Mouse (Mus musculus) left cerebral cortex, adult 11 months (tissue): ENCODE results near the gene Ssna1.

Experiments used
- DNase-seq: peaks from one replicate; pipeline ENCODE4 v3.0.0; 2022; ENCODE audit warnings: low spot score

The Ssna1 gene

DNA sequence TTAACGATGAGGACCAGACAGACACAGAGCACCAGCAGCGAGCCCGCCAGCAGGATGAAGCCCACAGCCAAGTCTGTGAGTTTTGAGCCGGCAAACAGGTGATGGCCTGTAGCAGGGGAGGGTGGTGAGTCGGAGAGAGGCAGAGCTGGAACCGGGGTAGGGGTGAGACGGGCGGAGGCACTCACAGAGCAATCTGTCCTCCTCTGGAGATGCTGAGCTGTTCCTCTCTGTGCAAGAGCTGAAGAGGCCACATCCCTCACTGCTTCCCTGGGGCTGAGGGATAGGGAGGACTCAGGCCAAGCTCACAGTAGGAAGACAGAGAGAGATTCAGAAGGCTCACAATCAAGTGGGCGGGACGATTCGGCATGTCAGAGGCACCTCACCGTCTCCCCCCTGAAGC lies 41.2 kb downstream of the Ssna1 start:
- no peak for DNase-seq

DNA sequence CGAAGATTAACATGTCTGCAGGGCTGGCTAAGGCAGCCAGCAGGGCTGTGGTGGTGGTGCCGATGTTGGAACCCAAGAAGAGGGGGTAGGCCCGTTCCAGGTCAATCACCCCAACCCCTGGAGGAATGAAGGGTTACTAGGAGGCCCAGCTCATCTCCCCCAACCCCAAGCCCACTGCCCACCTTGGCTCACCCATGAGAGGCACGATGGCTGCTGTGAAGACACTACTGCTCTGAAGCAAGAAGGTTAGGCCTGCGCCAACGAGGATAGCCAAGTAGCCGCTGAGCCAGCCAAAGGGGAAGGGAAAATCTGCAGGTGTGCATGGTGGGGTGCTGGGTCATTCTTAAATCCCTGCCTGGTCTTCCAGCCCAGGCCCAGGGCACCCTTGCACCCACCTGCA lies 41.7 kb downstream of the Ssna1 start:
- no peak for DNase-seq

DNA sequence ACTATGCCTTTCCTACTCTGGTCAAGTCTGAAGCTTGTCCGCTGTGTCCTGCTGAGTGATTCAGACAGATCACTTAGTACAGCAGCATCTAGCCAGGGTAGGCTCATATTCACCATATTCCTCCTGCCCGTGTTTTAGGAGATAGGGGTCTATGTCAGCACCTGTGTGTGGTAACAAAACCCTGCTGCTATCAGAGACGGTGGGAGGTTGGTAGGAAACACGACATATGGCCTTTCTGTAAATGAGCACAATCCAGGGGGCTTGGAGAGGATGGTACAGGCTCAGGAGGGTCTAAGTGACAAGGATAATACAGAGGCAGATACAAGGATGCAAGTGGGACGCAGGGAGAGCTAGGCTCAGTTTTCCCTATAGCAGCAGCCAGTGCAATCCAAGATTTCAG lies 42.7 kb downstream of the Ssna1 start:
- no peak for DNase-seq

DNA sequence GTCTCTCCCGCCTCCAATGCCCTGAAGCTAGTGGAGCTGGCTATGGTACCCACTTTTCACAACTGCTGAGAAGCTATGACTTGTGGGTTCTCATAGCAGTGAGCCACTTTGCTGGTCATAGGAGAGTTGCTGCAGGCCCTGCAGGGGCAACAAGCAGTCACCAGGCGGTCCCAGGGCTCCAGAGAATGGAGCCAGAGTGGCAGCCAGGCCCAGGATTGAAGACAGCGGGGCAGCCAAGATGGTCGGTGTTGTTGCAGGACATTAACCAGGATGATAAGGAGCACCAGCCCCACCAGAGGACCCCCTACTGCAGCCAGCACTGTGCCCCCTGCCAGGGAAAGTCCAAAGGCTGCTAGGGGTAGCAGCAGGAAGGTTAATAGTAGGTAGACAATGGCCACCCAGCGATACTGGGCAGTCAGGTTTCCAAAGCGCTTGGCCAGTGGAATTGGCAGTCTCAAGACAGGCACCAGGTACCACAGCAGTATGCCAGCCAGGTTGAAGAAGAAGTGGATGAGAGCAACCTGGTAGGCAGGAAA lies 43.2 kb downstream of the Ssna1 start:
- no peak for DNase-seq

DNA sequence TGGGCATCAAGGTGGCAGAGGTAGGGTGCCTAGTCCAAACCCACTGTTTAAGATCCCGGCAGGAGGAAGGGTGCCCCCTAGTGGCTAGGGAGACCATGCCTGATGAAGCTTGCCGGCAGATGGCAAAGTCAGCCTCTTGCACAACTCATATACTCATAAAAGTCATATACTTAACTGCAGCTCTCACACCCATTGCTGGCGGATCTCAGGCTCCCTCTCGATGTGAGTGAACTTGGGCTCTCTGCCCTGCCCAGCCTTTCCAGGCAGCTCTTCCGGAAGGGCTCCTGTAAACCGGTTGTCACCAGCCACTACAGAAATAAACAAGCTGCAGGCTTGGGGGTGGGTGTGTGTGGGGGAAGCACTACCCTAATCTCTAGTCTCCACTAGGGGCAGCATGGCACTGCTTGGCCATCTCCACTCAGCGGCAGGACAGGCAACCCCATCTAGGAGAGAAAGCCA lies 43.8 kb downstream of the Ssna1 start:
- DNase-seq = peak; percentile 86

DNA sequence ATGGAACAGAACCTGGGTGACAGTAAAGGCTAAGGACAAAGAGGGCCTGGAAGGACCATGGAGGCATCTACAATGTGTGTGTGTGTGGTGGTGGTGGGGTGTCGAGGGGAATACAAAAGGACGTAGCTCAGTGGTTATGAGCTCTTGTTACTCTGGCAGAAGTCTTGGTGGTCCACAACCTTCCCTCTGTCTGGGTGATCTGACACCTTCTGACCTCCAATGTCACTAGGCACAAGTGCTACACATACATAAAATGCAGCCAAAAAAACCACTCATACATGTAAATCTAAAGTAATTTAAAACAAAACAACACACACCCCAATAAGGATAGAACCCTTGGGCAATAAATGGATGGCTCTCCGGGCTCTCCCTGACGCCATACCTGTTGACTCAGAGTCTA lies 44.8 kb downstream of the Ssna1 start:
- DNase-seq = no peak

DNA sequence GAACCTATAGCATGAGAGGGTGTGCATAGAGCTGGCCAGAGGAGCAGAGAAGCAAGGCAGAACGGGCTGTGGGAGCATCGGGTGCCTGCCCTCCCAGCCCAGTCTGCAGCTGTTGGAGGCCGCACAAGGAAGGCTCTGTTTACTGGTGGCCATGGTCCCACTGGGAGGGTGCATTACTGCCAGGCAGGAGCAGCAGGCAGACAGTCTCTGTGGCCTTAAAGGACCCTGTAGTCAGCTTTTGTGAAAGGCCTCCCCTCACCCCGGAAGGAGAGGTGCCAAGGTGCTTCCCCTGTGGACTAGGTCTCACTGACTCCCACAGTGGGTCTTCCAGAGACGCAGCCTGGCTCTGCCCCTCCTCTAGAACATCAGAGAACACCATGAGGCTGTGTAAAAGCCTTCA lies 45.4 kb downstream of the Ssna1 start:
- DNase-seq = peak; percentile 65

DNA sequence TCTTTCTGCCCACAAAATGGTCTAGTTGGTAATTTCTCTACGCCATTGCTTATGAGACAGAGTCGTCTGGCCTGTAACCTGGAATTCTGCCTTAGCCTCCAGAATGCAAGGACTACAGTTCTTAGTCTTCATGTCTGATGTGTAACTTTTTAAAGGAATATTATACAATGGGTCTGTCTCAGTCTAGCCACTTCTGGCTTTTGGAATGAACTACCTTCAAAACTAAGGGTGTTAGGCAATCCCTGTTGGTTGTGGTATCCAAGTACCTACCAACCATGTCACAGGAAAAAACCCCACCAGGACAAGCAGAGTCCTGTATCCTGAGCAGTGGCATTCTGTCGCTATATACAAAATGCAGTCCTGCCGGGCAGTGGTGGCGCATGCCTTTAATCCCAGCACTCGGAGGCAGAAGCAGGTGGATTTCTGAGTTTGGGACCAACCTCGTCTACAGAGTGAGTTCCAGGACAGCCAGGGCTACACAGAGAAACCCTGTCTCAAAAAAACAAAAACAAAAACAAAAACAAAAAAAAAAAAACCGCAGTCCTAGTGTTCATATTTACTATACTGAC lies 46.3 kb downstream of the Ssna1 start:
- no peak for DNase-seq

DNA sequence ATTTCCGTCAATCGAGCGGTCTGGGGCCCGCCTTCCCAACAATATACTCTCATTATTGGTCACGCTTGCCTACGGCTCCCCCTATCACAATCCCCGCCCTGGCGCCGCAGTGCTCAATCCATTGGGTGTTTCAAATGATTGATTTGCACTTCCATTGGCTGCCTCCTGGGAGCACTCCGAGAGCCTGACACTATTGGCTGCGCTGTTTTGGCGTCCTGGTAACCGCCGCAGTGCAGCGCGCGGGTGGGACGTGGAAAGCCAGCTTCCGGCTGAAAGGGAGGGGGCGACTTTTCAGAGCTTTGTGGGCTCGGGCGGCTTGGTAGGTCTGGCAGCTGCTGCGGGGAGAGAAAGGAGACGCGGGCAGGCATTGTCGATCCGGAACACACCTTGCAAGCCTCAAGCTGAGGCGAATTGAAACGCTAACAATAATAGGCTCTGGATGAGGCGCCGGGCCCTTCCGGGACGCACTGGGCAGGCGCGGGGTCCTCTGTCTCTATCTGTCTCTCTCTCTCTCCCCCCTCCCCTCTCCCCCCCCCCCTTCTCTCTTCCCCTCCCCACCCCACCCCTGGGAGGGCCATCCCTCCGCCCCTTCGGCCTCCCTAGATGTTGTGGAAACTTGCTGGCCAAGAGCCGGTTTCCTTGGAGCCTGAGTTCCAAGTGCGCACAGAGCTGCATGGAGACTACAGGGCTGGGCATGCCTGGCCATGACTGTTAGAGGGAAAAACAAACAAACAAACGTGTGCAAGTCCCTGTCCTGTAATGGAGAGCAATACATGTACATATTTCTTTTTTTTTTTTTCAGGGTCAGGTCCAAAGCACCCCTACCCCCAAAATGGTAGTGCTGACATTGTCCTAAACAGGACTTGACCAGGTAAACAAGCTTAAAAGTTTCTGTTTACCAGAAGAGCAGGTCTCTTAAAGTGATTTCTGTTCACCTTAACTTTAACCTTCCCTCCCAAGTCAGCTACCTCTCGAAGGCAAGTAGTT lies 47.2 kb downstream of the Ssna1 start:
- peak; percentile 100 for DNase-seq

DNA sequence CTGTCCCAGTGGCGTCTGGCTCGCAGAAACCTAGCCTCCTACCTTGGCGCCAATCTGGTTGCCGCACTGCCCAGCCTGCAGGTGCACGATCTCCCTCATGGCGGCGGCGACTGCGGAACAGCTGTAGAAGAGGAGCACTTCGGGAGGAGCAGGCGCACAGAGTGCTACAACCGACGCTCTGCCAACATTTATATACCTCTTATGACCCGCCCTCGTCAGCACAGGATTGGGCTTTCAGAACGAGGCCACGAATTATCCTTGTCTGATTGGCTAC lies 47.8 kb downstream of the Ssna1 start, which contains the start of gene Tubb4b:
TSS of gene Tubb4b (minus strand) at position 211 of the 274 bp plus-strand sequence.
- DNase-seq = no peak

DNA sequence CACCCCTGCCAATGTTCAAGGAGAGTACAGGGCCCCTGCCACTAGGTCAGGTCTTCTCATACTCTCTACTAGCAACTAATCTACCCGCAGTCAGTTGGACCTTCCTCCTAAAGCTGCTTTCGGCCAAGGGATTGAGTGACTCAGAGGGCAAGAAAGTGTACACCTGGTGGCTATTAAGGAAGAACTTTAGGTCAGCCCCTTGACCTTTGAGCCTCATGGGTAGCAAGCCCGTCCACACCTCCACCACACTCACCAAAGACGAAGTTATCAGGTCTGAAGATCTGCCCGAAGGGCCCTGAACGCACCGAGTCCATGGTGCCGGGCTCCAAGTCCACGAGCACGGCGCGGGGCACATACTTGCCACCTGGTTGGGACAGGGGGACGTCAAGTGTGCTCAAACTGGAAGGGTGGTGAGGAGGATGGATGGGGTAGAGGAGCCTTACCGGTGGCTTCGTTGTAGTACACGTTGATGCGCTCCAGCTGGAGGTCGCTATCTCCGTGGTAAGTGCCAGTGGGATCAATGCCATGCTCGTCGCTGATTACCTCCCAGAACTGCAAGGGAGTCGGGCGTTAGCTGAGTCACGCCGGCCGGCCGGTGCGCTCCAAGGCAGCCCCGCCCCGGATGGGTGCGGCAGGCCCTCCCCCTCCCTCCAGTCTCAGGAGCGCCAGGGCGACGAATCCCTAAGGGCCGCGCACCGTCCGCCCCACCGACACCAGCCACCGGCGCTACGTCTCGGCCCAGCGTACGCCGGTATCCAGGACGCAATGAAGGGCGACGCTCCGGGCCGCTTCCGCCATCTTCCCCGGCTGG lies 48.4 kb downstream of the Ssna1 start:
- DNase-seq = peak; percentile 63

DNA sequence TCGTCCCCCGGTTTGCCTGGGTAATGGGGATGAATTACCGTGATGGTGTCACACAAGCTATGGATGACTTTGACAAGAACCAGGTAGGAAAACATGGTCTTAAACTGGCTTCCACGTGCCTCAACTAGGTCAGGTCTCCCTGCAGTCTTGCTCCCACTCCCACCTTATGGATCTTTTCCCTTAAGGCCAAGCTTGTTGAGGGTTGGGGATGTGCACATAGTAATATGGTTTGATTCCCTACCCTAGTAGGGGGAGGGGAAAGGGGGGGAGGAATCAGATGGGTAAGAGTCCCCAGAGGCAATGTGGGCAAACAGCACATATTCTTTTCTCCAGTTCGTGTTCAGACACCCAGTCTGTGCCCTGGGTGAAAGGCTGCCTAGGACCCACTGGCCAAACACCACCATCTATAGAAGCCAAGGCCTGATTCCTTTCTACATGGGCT lies 50.9 kb downstream of the Ssna1 start:
- no peak for DNase-seq
